Mouse (Mus musculus) CH12.LX (cell line): ENCODE measurements around the gene Plbd2. TPM values are rescaled to one million over a fixed set of nuclear protein-coding genes. Genes with fewer than 3 reads are reported as not detected.

ENCODE experiments used
- DNase-seq: peaks from one replicate; pipeline ENCODE4 v3.0.0-alpha.2; 2013; ENCODE audit errors: extremely low read depth
- H3K27ac ChIP-seq: 2 replicates; pipeline ENCODE4 v1.5.1; 2012; ENCODE audit warnings: low read depth, mild to moderate bottlenecking, control low read depth, moderate library complexity; ENCODE audit not compliant: insufficient read depth
- H3K27me3 ChIP-seq: replicated peaks from 2 replicates; pipeline ENCODE3; 2012; ENCODE audit warnings: inconsistent platforms
- H3K36me3 ChIP-seq, 2 experiments: replicated peaks in 1 of 2; 2 replicates each; pipeline versions ENCODE3 to v1.6.1; 2012; ENCODE audit warnings: inconsistent platforms in 1 of 2, low read length in 1 of 2, mild to moderate bottlenecking in 1 of 2, mixed read lengths in 1 of 2, moderate library complexity in 1 of 2; ENCODE audit not compliant: control insufficient read depth in 1 of 2, insufficient read depth in 1 of 2
- H3K4me1 ChIP-seq, 2 experiments: 2 replicates each; pipeline ENCODE4 v1.6.1; 2012; ENCODE audit warnings: inconsistent platforms in 1 of 2, moderate library complexity in 1 of 2; ENCODE audit not compliant: insufficient read depth in 2 of 2, control insufficient read depth in 1 of 2
- H3K4me2 ChIP-seq: 2 replicates; pipeline ENCODE4 v1.6.1; 2012; ENCODE audit warnings: low read depth, mild to moderate bottlenecking, control low read depth; ENCODE audit not compliant: poor library complexity, insufficient read depth, severe bottlenecking
- H3K4me3 ChIP-seq, 3 experiments: fragments of 150-350 bp in 1 of 3; sonication (generic) in 1 of 3; replicated peaks in 1 of 3; 2 replicates each; pipeline versions ENCODE3 to v1.5.1; 2011 to 2012; ENCODE audit warnings: low read depth in 2 of 3, low read length in 2 of 3, mild to moderate bottlenecking in 2 of 3, moderate library complexity in 2 of 3, control low read depth in 1 of 3, improper control_type of control experiment in 1 of 3, inconsistent platforms in 1 of 3, mixed read lengths in 1 of 3; ENCODE audit not compliant: poor library complexity in 1 of 3
- H3K79me2 ChIP-seq: replicated peaks from 2 replicates; pipeline ENCODE4 v1.6.1; 2012; ENCODE audit warnings: mild to moderate bottlenecking, moderate library complexity; ENCODE audit not compliant: control insufficient read depth, poor library complexity, insufficient read depth, severe bottlenecking; ENCODE audit errors: extremely low read depth
- H3K9ac ChIP-seq: 2 replicates; pipeline ENCODE4 v1.6.1; 2012; ENCODE audit warnings: low read depth, mild to moderate bottlenecking, control low read depth, moderate library complexity; ENCODE audit not compliant: insufficient read depth
- H3K9me3 ChIP-seq: replicated peaks from 2 replicates; pipeline ENCODE3; 2012; ENCODE audit warnings: low read length, inconsistent platforms, mixed read lengths
- BHLHE40 ChIP-seq: IDR thresholded peaks from 2 replicates; pipeline ENCODE4 v1.6.1; 2011; ENCODE audit warnings: mild to moderate bottlenecking, low read depth, low read length, improper control_type of control experiment
- CHD2 ChIP-seq: IDR thresholded peaks from 2 replicates; pipeline ENCODE4 v1.6.1; 2011; ENCODE audit warnings: low read length, improper control_type of control experiment
- E2F4 ChIP-seq: IDR thresholded peaks from 2 replicates; pipeline ENCODE4 v1.6.1; 2011; ENCODE audit warnings: low read depth, low read length, improper control_type of control experiment; ENCODE audit not compliant: insufficient replicate concordance
- ELF1 ChIP-seq: IDR thresholded peaks from 2 replicates; pipeline ENCODE4 v1.6.1; 2014; ENCODE audit warnings: low read depth, mild to moderate bottlenecking, inconsistent platforms, low read length, improper control_type of control experiment
- EP300 ChIP-seq: IDR thresholded peaks from 2 replicates; pipeline ENCODE4 v1.6.1; 2011; ENCODE audit warnings: low read length, improper control_type of control experiment
- ETS1 ChIP-seq: conservative IDR thresholded peaks from 2 replicates; pipeline ENCODE4 v1.6.1; 2012; ENCODE audit warnings: low read depth, mild to moderate bottlenecking, inconsistent platforms, low read length, improper control_type of control experiment, moderate library complexity
- GABPA ChIP-seq: IDR thresholded peaks from 2 replicates; pipeline ENCODE4 v1.6.1; 2012; ENCODE audit warnings: low read depth, low read length, improper control_type of control experiment, inconsistent platforms; ENCODE audit not compliant: insufficient replicate concordance
- KAT2A ChIP-seq: IDR thresholded peaks from 2 replicates; pipeline ENCODE4 v1.6.1; 2012; ENCODE audit warnings: low read length, improper control_type of control experiment, inconsistent platforms; ENCODE audit not compliant: insufficient replicate concordance
- MAX ChIP-seq: IDR thresholded peaks from 2 replicates; pipeline ENCODE4 v1.6.1; 2011; ENCODE audit warnings: low read length, improper control_type of control experiment
- MYC ChIP-seq: IDR thresholded peaks from 2 replicates; pipeline ENCODE4 v1.6.1; 2011; ENCODE audit warnings: low read depth, mild to moderate bottlenecking, improper control_type of control experiment, low read length
- NRF1 ChIP-seq: IDR thresholded peaks from 2 replicates; pipeline ENCODE4 v1.6.1; 2014; ENCODE audit warnings: low read depth, mild to moderate bottlenecking, inconsistent platforms, low read length, improper control_type of control experiment, moderate library complexity
- POLR2AphosphoS2 ChIP-seq: IDR thresholded peaks from 2 replicates; pipeline ENCODE4 v1.6.1; 2011; ENCODE audit warnings: low read depth, low read length, improper control_type of control experiment
- SIN3A ChIP-seq: IDR thresholded peaks from 2 replicates; pipeline ENCODE4 v1.6.1; 2012; ENCODE audit warnings: low read length, improper control_type of control experiment, inconsistent platforms
- TCF12 ChIP-seq: IDR thresholded peaks from 2 replicates; pipeline ENCODE4 v1.6.1; 2014; ENCODE audit warnings: low read depth, mild to moderate bottlenecking, inconsistent platforms, low read length, improper control_type of control experiment
- ZC3H11A ChIP-seq: IDR thresholded peaks from 2 replicates; pipeline ENCODE4 v1.6.1; 2012; ENCODE audit warnings: low read depth, mild to moderate bottlenecking, inconsistent platforms, low read length, improper control_type of control experiment
- dilution Hi-C: fragments of 300-500 bp; cut with MboI; formaldehyde crosslinking; loops from 2 replicates; pipeline ENCODE4 v1.14.3; 2020; ENCODE audit warnings: low sequenced_read_pairs; ENCODE audit not compliant: extremely low pct_unique_long_range_greater_than_20kb, extremely low pct_ligation_motif_present
- in situ Hi-C: fragments of 300-500 bp; cut with MboI; formaldehyde crosslinking; loops from 3 replicates; pipeline ENCODE4 v1.14.3; 2019; ENCODE audit warnings: low sequenced_read_pairs, low pct_ligation_motif_present, low pct_unique_long_range_greater_than_20kb, mixed read lengths
- polyA plus RNA-seq: library from polyadenylated mRNA; unstranded; fragments of >175 nt; gene quantifications from 2 replicates; pipeline ENCODE4 v1.2.1, GENCODE M21; 2012; ENCODE audit warnings: low read depth; ENCODE audit not compliant: insufficient read length
- total RNA-seq, 2 experiments: library from RNA; depleted of rRNA; stranded (reverse); fragments of 300-350 nt in 1 of 2; fragments of >200 nt in 1 of 2; gene quantifications; 2 replicates each; pipeline ENCODE4 v1.2.3; 2012 to 2014

Plbd2 gene
- total and polyA plus RNA-seq, 3 experiments: 9.0 to 28.8 (median 21.3) TPM

DNA sequence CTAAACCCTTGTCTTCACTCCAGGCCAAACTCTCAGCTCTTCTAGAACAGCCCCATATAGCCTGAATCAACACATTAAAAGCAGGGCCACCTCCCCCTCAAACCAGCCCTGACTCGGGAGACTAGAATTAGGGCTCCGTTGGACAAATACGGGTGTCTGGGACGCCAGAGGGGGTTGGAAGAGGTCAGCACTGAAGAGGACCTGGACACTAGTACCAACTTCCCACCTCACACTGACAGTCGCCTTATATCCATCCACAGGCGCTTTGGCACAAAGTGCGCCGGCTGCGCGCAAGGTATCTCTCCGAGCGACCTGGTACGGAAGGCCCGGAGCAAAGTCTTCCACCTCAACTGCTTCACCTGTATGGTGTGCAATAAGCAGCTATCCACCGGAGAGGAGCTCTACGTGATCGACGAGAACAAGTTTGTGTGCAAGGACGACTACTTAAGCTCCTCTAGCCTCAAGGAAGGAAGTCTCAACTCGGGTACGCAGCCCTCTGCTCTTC is 69.1 kb downstream of the Plbd2 start:
- dilution Hi-C loops (no loop called here), in situ Hi-C loops (no loop called here)
- no peak overlapping the region for H3K4me2 ChIP-seq
- H3K79me2 ChIP-seq: no peaks in the 10 kb centered on the region
- TF ChIP-seq EP300: no peak
- TF ChIP-seq ZC3H11A: no peak
- TF ChIP-seq SIN3A: no peak
- no peak for TF ChIP-seq NRF1
- no peak for TF ChIP-seq KAT2A
- TF ChIP-seq POLR2AphosphoS2: no peak
- TF ChIP-seq GABPA: no peak
- no peak for TF ChIP-seq E2F4
- no peak for TF ChIP-seq MAX
- no peak for TF ChIP-seq ELF1
- TF ChIP-seq BHLHE40: no peak
- no peak for TF ChIP-seq CHD2
- no peak for TF ChIP-seq MYC
- TF ChIP-seq ETS1: no peak
- no peak for TF ChIP-seq TCF12
- H3K9ac ChIP-seq: no peak overlapping the region
- peaks cover 41% of the 10 kb centered on the region for H3K9me3 ChIP-seq
- no peaks in the 10 kb centered on the region for H3K36me3 ChIP-seq
- H3K27ac ChIP-seq: no peak overlapping the region
- H3K27me3 ChIP-seq: peaks cover 73% of the 10 kb centered on the region
- H3K4me3 ChIP-seq: no peak overlapping the region
- no peak for DNase-seq
- no peaks in the 10 kb centered on the region for H3K4me1 ChIP-seq

Other genes with a start within 250 kb of the Plbd2 start
- not detected in 2 replicates for gene Lhx5, start 71.9 kb downstream of the Plbd2 start, total RNA-seq (2012; rRNA removed)
- gene Lhx5, start 71.9 kb downstream of the Plbd2 start, total RNA-seq (2014; rRNA removed): not detected in 2 replicates
- not detected in 2 replicates for gene Lhx5, start 71.9 kb downstream of the Plbd2 start, polyA plus RNA-seq
- gene Sdsl, start 30.8 kb downstream of the Plbd2 start, total RNA-seq (2012; rRNA removed): 1.8 and 4.0 TPM in 2 replicates
- gene Sdsl, start 30.8 kb downstream of the Plbd2 start, total RNA-seq (2014; rRNA removed): not detected in 2 replicates
- 0.37 TPM in 1 of 2 replicates, not detected in the other for gene Sdsl, start 30.8 kb downstream of the Plbd2 start, polyA plus RNA-seq
- gene Sds, start 27.1 kb downstream of the Plbd2 start, total RNA-seq (2012; rRNA removed): not detected in 2 replicates
- gene Sds, start 27.1 kb downstream of the Plbd2 start, total RNA-seq (2014; rRNA removed): not detected in 2 replicates
- 0.76 and 1.5 TPM in 2 replicates for gene Sds, start 27.1 kb downstream of the Plbd2 start, polyA plus RNA-seq
- 3.3 and 5.8 TPM in 2 replicates for gene Slc8b1, start 7.5 kb upstream of the Plbd2 start, total RNA-seq (2012; rRNA removed)
- 3.2 and 3.6 TPM in 2 replicates for gene Slc8b1, start 7.5 kb upstream of the Plbd2 start, total RNA-seq (2014; rRNA removed)
- 4.6 and 5.1 TPM in 2 replicates for gene Slc8b1, start 7.5 kb upstream of the Plbd2 start, polyA plus RNA-seq
- gene Tpcn1, start 85.0 kb upstream of the Plbd2 start, total RNA-seq (2012; rRNA removed): 1.9 and 2.2 TPM in 2 replicates
- 0.90 and 1.0 TPM in 2 replicates for gene Tpcn1, start 85.0 kb upstream of the Plbd2 start, total RNA-seq (2014; rRNA removed)
- gene Tpcn1, start 85.0 kb upstream of the Plbd2 start, polyA plus RNA-seq: 4.2 and 5.4 TPM in 2 replicates
- 0.25 and 0.59 TPM in 2 replicates for gene Iqcd, start 85.4 kb upstream of the Plbd2 start, total RNA-seq (2012; rRNA removed)
- gene Iqcd, start 85.4 kb upstream of the Plbd2 start, total RNA-seq (2014; rRNA removed): not detected in 2 replicates
- 0.35 and 0.77 TPM in 2 replicates for gene Iqcd, start 85.4 kb upstream of the Plbd2 start, polyA plus RNA-seq
- gene Rita1, start 109.0 kb upstream of the Plbd2 start, total RNA-seq (2012; rRNA removed): 6.3 and 7.3 TPM in 2 replicates
- gene Rita1, start 109.0 kb upstream of the Plbd2 start, total RNA-seq (2014; rRNA removed): 6.2 and 7.3 TPM in 2 replicates
- gene Rita1, start 109.0 kb upstream of the Plbd2 start, polyA plus RNA-seq: 10.2 and 10.8 TPM in 2 replicates
- 83.6 and 93.6 TPM in 2 replicates for gene Ddx54, start 109.1 kb upstream of the Plbd2 start, total RNA-seq (2012; rRNA removed)
- gene Ddx54, start 109.1 kb upstream of the Plbd2 start, total RNA-seq (2014; rRNA removed): 56.6 and 63.7 TPM in 2 replicates
- 91.8 and 96.8 TPM in 2 replicates for gene Ddx54, start 109.1 kb upstream of the Plbd2 start, polyA plus RNA-seq
- not detected in 2 replicates for gene Cfap73, start 130.6 kb upstream of the Plbd2 start, total RNA-seq (2012; rRNA removed)
- gene Cfap73, start 130.6 kb upstream of the Plbd2 start, total RNA-seq (2014; rRNA removed): not detected in 2 replicates
- 0.26 TPM in 1 of 2 replicates, not detected in the other for gene Cfap73, start 130.6 kb upstream of the Plbd2 start, polyA plus RNA-seq
- gene Rasal1, start 145.2 kb upstream of the Plbd2 start, total RNA-seq (2012; rRNA removed): 15.6 and 17.7 TPM in 2 replicates
- gene Rasal1, start 145.2 kb upstream of the Plbd2 start, total RNA-seq (2014; rRNA removed): 11.7 TPM in 2 replicates
- gene Rasal1, start 145.2 kb upstream of the Plbd2 start, polyA plus RNA-seq: 19.6 and 21.4 TPM in 2 replicates
- 3.2 and 3.9 TPM in 2 replicates for gene Dtx1, start 208.3 kb upstream of the Plbd2 start, total RNA-seq (2012; rRNA removed)
- 0.30 and 0.98 TPM in 2 replicates for gene Dtx1, start 208.3 kb upstream of the Plbd2 start, total RNA-seq (2014; rRNA removed)
- gene Dtx1, start 208.3 kb upstream of the Plbd2 start, polyA plus RNA-seq: 2.1 and 2.9 TPM in 2 replicates
- gene Oas2, start 246.2 kb upstream of the Plbd2 start, total RNA-seq (2012; rRNA removed): not detected in 2 replicates
- not detected in 2 replicates for gene Oas2, start 246.2 kb upstream of the Plbd2 start, total RNA-seq (2014; rRNA removed)
- not detected in 2 replicates for gene Oas2, start 246.2 kb upstream of the Plbd2 start, polyA plus RNA-seq